Mouse (Mus musculus): ENCODE results near the gene Gm6268. TPM values are rescaled to one million over a fixed set of nuclear protein-coding genes. Genes with fewer than 3 reads are reported as not detected.

Gm6268 gene
- total and polyA plus RNA-seq, 3 experiments = not detected

DNA sequence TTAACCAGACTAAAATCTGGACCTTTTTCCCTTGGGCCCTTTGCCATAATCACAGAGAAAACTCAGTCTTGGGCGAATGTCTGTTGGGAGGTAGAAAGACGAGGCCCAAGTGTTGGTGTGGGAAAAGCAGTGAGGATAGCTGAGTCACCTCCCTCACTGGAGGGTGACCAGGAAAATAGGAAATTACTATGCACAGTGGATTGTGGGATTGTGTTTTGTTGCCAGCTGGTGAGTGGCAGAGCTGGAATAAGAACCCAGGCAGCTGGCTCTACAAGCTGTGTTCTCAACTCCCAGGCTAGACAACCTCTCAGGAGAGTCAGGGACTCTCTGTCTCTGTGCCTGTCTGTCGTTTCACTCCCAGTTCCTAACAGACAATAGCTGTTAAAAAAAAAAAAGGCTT, 11.1 kb upstream of the Gm6268 start:
- DNase-seq (ENCODE audit: low read depth, low spot score) = no peak
- Histone ChIP-seq H3K4me3 (ENCODE audit: control insufficient read depth in 1 of 2, insufficient read depth in 1 of 2, low read depth in 2 of 2, low read length in 2 of 2) (no peak overlapping the region), H3K79me2 (ENCODE audit: control insufficient read depth, insufficient read depth, low read length, poor library complexity) (no peaks in the 10 kb centered on the region), H3K9ac (ENCODE audit: control insufficient read depth, low read depth, low read length, poor library complexity, severe bottlenecking) (no peak overlapping the region), H3K4me1 (ENCODE audit: control insufficient read depth in 1 of 2, insufficient read depth in 2 of 2, low read length in 2 of 2) (no peaks in the 10 kb centered on the region), H3K36me3 (ENCODE audit: control insufficient read depth in 1 of 2, insufficient read depth in 2 of 2, low read length in 2 of 2) (no peaks in the 10 kb centered on the region), H3K27me3 (ENCODE audit: control insufficient read depth in 1 of 2, insufficient read depth in 2 of 2, low read length in 2 of 2) (no peaks in the 10 kb centered on the region), H3K9me3 (replicated peaks; ENCODE audit: insufficient read depth, low read length) (no peaks in the 10 kb centered on the region), H3K27ac (ENCODE audit: control insufficient read depth, low read depth, low read length) (no peak overlapping the region)
- TF ChIP-seq TBP (IDR thresholded peaks at IDR 0.05; ENCODE audit: low read depth, low read length) = no peak
- TF ChIP-seq TCF12 (IDR thresholded peaks at IDR 0.05; ENCODE audit: low read depth, low read length) = no peak
- no peak for TF ChIP-seq BHLHE40 (IDR thresholded peaks at IDR 0.05; ENCODE audit: borderline replicate concordance, low read depth, low read length)
- no peak for TF ChIP-seq ZMIZ1 (IDR thresholded peaks at IDR 0.05; ENCODE audit: low read depth, low read length)
- TF ChIP-seq MXI1 (IDR thresholded peaks at IDR 0.05; ENCODE audit: low read depth, low read length) = no peak
- TF ChIP-seq MAX (IDR thresholded peaks at IDR 0.05; ENCODE audit: low read length) = no peak
- no peak for TF ChIP-seq EP300 (IDR thresholded peaks at IDR 0.05; ENCODE audit: low read depth in 1 of 2, low read length in 2 of 2)
- no peak for TF ChIP-seq MYC (IDR thresholded peaks at IDR 0.05; ENCODE audit: low read depth, low read length)
- no peak for TF ChIP-seq POLR2A (IDR thresholded peaks at IDR 0.05; ENCODE audit: control insufficient read depth in 1 of 2, insufficient read depth in 1 of 2, low read depth in 1 of 2, low read length in 2 of 2, poor library complexity in 1 of 2)
- no peak for TF ChIP-seq MYB (IDR thresholded peaks at IDR 0.05; ENCODE audit: low read depth, low read length)
- TF ChIP-seq ZNF384 (IDR thresholded peaks at IDR 0.05; ENCODE audit: low read depth, low read length) = no peak
- TF ChIP-seq POLR2AphosphoS5 (IDR thresholded peaks at IDR 0.05; ENCODE audit: borderline replicate concordance, low read depth, low read length) = no peak
- TF ChIP-seq HCFC1 (IDR thresholded peaks at IDR 0.05; ENCODE audit: low read depth, low read length) = no peak
- TF ChIP-seq SMC3 (IDR thresholded peaks at IDR 0.05; ENCODE audit: low read depth, low read length) = no peak
- TF ChIP-seq CHD2 (IDR thresholded peaks at IDR 0.05; ENCODE audit: low read length) = no peak
- TF ChIP-seq GATA1 (IDR thresholded peaks at IDR 0.05; ENCODE audit: low read depth, low read length) = no peak
- no peak for TF ChIP-seq RCOR1 (IDR thresholded peaks at IDR 0.05; ENCODE audit: low read depth, low read length)
- TF ChIP-seq KAT2A (conservative IDR thresholded peaks at IDR 0.05; ENCODE audit: low read depth, low read length) = no peak

DNA sequence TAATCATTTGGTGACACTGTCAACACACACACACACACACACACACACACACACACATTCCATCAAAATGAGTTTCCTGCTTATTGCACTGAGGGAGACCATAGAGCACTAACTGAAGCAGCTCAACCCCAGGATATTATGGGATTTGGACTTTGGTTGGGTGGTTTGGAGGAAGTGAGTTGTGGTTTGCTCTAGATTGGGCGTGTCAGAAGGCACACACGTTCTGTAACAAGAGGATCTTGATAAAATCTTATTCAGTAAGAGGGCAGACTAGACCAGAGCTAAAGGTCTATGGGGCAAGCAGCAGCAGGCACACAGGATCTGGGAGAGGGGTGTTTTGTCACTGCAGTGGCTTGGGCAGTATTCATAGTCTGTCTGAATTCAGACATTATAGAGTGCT, 10.6 kb upstream of the Gm6268 start:
- Histone ChIP-seq H3K27ac (ENCODE audit: control insufficient read depth, low read depth, low read length) (no peak overlapping the region), H3K79me2 (ENCODE audit: control insufficient read depth, insufficient read depth, low read length, poor library complexity) (no peaks in the 10 kb centered on the region), H3K27me3 (ENCODE audit: control insufficient read depth in 1 of 2, insufficient read depth in 2 of 2, low read length in 2 of 2) (no peaks in the 10 kb centered on the region), H3K36me3 (ENCODE audit: control insufficient read depth in 1 of 2, insufficient read depth in 2 of 2, low read length in 2 of 2) (no peaks in the 10 kb centered on the region), H3K4me3 (ENCODE audit: control insufficient read depth in 1 of 2, insufficient read depth in 1 of 2, low read depth in 2 of 2, low read length in 2 of 2) (no peak overlapping the region), H3K4me1 (ENCODE audit: control insufficient read depth in 1 of 2, insufficient read depth in 2 of 2, low read length in 2 of 2) (no peaks in the 10 kb centered on the region), H3K9ac (ENCODE audit: control insufficient read depth, low read depth, low read length, poor library complexity, severe bottlenecking) (no peak overlapping the region), H3K9me3 (replicated peaks; ENCODE audit: insufficient read depth, low read length) (no peaks in the 10 kb centered on the region)
- DNase-seq (ENCODE audit: low read depth, low spot score) = no peak
- TF ChIP-seq HCFC1 (IDR thresholded peaks at IDR 0.05; ENCODE audit: low read depth, low read length) (no peak), MXI1 (IDR thresholded peaks at IDR 0.05; ENCODE audit: low read depth, low read length) (no peak), NRF1 (IDR thresholded peaks at IDR 0.05; ENCODE audit: insufficient read depth, low read depth, low read length, poor library complexity, severe bottlenecking) (no peak), SIN3A (IDR thresholded peaks at IDR 0.05; ENCODE audit: low read length) (no peak), RAD21 (IDR thresholded peaks at IDR 0.05; ENCODE audit: low read depth, low read length) (no peak), POLR2AphosphoS5 (IDR thresholded peaks at IDR 0.05; ENCODE audit: borderline replicate concordance, low read depth, low read length) (no peak), GABPA (IDR thresholded peaks at IDR 0.05; ENCODE audit: low read depth, low read length) (no peak), UBTF (IDR thresholded peaks at IDR 0.05; ENCODE audit: borderline replicate concordance, insufficient read depth, low read depth, low read length) (no peak)

Data from MEL (cell line).